Mouse (Mus musculus) liver, embryonic 14.5 days (tissue): Measurements from ENCODE around the gene Fam71e2. TPM values are rescaled to one million over a fixed set of nuclear protein-coding genes. Genes with fewer than 3 reads are reported as not detected.

ENCODE experiments used
- ATAC-seq: fragments of 200-750 bp; cut with Nextera tagmentation; 2 replicates; pipeline ENCODE4 v1.8.0; 2017; ENCODE audit warnings: moderate number of reproducible peaks, mild to moderate bottlenecking, moderate library complexity; ENCODE audit not compliant: insufficient read depth
- DNase-seq, 3 experiments: peaks; one replicate each; pipeline ENCODE4 v3.0.0-alpha.2; 2012 to 2013; ENCODE audit warnings: low read depth in 3 of 3, low spot score in 3 of 3
- H3K27ac ChIP-seq: fragments of 300-500 bp; sonication (generic); 2 replicates; pipeline ENCODE4 v1.5.1; 2014; ENCODE audit warnings: moderate library complexity, mild to moderate bottlenecking, control low read depth, inconsistent platforms
- H3K27me3 ChIP-seq: fragments of 300-500 bp; sonication (generic); 2 replicates; pipeline ENCODE4 v1.6.1; 2014; ENCODE audit warnings: mild to moderate bottlenecking, low read length, moderate library complexity; ENCODE audit not compliant: control insufficient read depth, insufficient read depth
- H3K36me3 ChIP-seq: fragments of 300-500 bp; sonication (generic); replicated peaks from 2 replicates; pipeline ENCODE4 v1.6.1; 2014; ENCODE audit warnings: low read depth; ENCODE audit not compliant: control insufficient read depth, insufficient read depth
- H3K4me1 ChIP-seq, 2 experiments: fragments of 200-500 bp in 1 of 2; fragments of 300-500 bp in 1 of 2; sonication (generic) in 1 of 2; replicated peaks; 2 replicates each; pipeline ENCODE4 v1.6.1; 2012 to 2014; ENCODE audit warnings: antibody characterized with exemption in 1 of 2, inconsistent platforms in 1 of 2, low read length in 1 of 2; ENCODE audit not compliant: control insufficient read depth in 2 of 2, insufficient read depth in 2 of 2
- H3K4me2 ChIP-seq: fragments of 300-500 bp; sonication (generic); 2 replicates; pipeline ENCODE4 v1.6.1; 2014; ENCODE audit warnings: low read depth, mild to moderate bottlenecking, control low read depth, moderate library complexity
- H3K4me3 ChIP-seq, 2 experiments: fragments of 200-500 bp in 1 of 2; fragments of 300-500 bp in 1 of 2; sonication (generic) in 1 of 2; 2 replicates each; pipeline ENCODE4 v1.5.1; 2012 to 2014; ENCODE audit warnings: low read depth in 2 of 2, low read length in 2 of 2, mild to moderate bottlenecking in 2 of 2, control low read depth in 1 of 2, inconsistent platforms in 1 of 2, moderate library complexity in 1 of 2; ENCODE audit not compliant: insufficient read depth in 1 of 2
- H3K9ac ChIP-seq: fragments of 300-500 bp; sonication (generic); replicated peaks from 2 replicates; pipeline ENCODE4 v1.6.1; 2014; ENCODE audit warnings: mild to moderate bottlenecking, control low read depth, moderate library complexity
- H3K9me3 ChIP-seq: fragments of 300-500 bp; sonication (generic); 2 replicates; pipeline ENCODE4 v1.6.1; 2016; ENCODE audit warnings: low read length, mixed read lengths; ENCODE audit not compliant: control insufficient read depth
- CTCF ChIP-seq: IDR thresholded peaks from 2 replicates; pipeline ENCODE4 v1.5.1; 2016; ENCODE audit warnings: antibody characterized with exemption, low read depth, control low read depth
- EP300 ChIP-seq: IDR thresholded peaks from 2 replicates; pipeline ENCODE4 v1.6.1; 2016; ENCODE audit warnings: antibody characterized with exemption, low read depth
- WGBS: fragments of 180-500 bp; shearing (Covaris S2); extraction: QIAGEN DNeasy Blood & Tissue Kit; methylation state at CpG from one replicate; pipeline ENCODE4 v1.1.7; 2014; ENCODE audit not compliant: insufficient replicate concordance; 5-methylcytosine and 5-hydroxymethylcytosine counted together
- polyA plus RNA-seq, 2 experiments: library from polyadenylated mRNA; depleted of rRNA in 1 of 2; stranded (reverse) in 1 of 2; unstranded in 1 of 2; fragments of >200 nt; fragmentation: Nextera tagmentation in 1 of 2; extraction: Ambion mirVana in 1 of 2; gene quantifications; 2 replicates each; pipeline versions ENCODE4 v1.2.1 to v1.2.3; 2012 to 2014

Gene Fam71e2
- polyA plus RNA-seq, 2 experiments: not detected

DNA sequence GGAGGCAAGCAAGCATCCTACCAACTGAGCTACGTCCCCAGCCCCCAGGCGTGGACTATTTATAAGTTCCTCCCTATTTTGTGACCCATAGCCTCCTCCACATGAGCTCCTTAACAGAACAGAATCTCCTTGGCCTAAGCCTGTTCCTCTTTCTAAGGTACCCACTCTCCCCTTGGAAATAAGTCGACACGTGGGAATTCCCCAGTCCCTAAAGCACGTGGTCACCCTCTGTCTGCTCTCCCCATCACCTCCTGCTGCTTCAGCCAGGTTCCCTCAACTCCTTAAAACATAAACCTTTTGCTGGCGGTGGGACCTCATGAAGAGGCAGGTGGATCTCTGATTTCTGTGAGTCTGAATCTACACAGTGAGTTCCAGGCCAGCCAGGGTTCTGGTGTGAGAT is 54.1 kb downstream of the Fam71e2 start:
- H3K27me3 ChIP-seq: no peaks in the 10 kb centered on the region
- no peak for ATAC-seq
- no peak overlapping the region for H3K27ac ChIP-seq
- 0 out of 4 replicates have a peak, but pooled peaks cover 0 to 2% of the 10 kb centered on the region in 2 experiments for H3K4me1 ChIP-seq
- H3K4me2 ChIP-seq: no peak overlapping the region
- DNase-seq: no peak
- 55% methylated on average over 6 of the region's 6 CpGs for WGBS
- no peaks in the 10 kb centered on the region for H3K9me3 ChIP-seq
- H3K4me3 ChIP-seq: no peak overlapping the region
- no peak overlapping the region for H3K9ac ChIP-seq
- TF ChIP-seq CTCF: no peak
- TF ChIP-seq EP300: no peak
- H3K36me3 ChIP-seq: no peaks in the 10 kb centered on the region

DNA sequence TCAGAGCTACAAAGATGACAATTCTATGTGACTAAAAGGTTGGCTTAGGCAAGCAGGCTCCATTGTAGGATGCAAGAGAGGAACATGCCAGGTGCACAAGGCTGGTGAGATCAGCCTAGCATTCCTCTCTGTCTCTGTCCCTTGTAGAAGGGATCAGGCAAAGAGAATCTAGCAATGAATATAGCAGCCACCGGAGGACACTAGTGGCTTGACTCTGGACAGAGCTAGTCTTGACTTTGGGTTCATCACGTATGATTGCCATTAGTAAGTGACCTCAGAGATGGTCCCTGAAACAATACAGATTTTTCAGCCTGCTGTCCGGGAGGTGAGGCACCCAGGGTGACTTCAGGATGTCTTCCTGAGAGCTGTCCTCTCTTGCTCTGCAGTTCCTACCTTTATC is 58.5 kb downstream of the Fam71e2 start:
- Histone ChIP-seq H3K4me1 (no peaks in the 10 kb centered on the region), H3K36me3 (no peaks in the 10 kb centered on the region), H3K27me3 (no peaks in the 10 kb centered on the region), H3K4me2 (no peak overlapping the region), H3K4me3 (no peak overlapping the region), H3K27ac (no peak overlapping the region), H3K9ac (no peak overlapping the region), H3K9me3 (no peaks in the 10 kb centered on the region)
- ATAC-seq (no peak), DNase-seq (no peak)
- peak; percentile 39 for TF ChIP-seq CTCF
- no peak for TF ChIP-seq EP300
- 50% methylated on average over 3 of the region's 3 CpGs for WGBS

DNA sequence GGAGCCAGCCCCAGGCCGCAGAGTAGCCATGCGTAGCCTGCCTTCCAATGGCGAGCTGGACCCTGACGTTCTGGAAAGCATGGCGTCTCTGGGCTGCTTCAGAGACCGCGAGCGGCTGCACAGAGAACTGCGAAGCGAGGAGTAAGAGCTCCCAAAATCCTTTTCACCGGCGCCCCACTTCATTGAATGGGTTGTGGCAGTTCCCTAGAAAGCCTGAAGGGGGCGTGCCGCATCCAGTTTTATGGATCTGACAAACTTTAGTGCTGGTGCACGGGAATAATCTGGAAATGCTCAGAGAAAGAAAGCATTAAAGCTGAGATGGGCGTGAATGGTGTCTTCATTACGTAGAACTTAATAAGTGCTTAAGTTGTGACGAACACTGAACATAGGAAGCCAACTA is 66.0 kb downstream of the Fam71e2 start:
- Histone ChIP-seq H3K4me3 (no peak overlapping the region), H3K9me3 (no peaks in the 10 kb centered on the region), H3K27me3 (no peaks in the 10 kb centered on the region), H3K4me1 (no peaks in the 10 kb centered on the region), H3K27ac (no peak overlapping the region), H3K36me3 (no peaks in the 10 kb centered on the region), H3K9ac (no peak overlapping the region), H3K4me2 (no peak overlapping the region; the same call in 1 of the 2 replicates)
- WGBS: 32% methylated on average over 18 of the region's 18 CpGs
- TF ChIP-seq EP300: no peak
- TF ChIP-seq CTCF: peak; percentile 76
- ATAC-seq: no peak
- DNase-seq: peak in 2 of 3 experiments; percentile 16 to 33

Other genes with a start within 250 kb of the Fam71e2 start
Only the 30 nearest of the 31 such genes appear.
- 0.30 and 0.35 TPM in 2 replicates for gene Tnni3, start 247.1 kb downstream of the Fam71e2 start, polyA plus RNA-seq (2012; rRNA removed)
- gene Tnni3, start 247.1 kb downstream of the Fam71e2 start, polyA plus RNA-seq (2014; fragmentation: Nextera tagmentation; extraction: Ambion mirVana): 0.45 TPM in 1 of 2 replicates, not detected in the other
- gene Dnaaf3, start 238.8 kb downstream of the Fam71e2 start, polyA plus RNA-seq (2012; rRNA removed): 0.39 and 0.42 TPM in 2 replicates
- gene Dnaaf3, start 238.8 kb downstream of the Fam71e2 start, polyA plus RNA-seq (2014; fragmentation: Nextera tagmentation; extraction: Ambion mirVana): 0.09 TPM in 1 of 2 replicates, not detected in the other
- 0.15 and 0.22 TPM in 2 replicates for gene Syt5, start 223.8 kb downstream of the Fam71e2 start, polyA plus RNA-seq (2012; rRNA removed)
- 0.25 and 0.81 TPM in 2 replicates for gene Syt5, start 223.8 kb downstream of the Fam71e2 start, polyA plus RNA-seq (2014; fragmentation: Nextera tagmentation; extraction: Ambion mirVana)
- not detected in 2 replicates for gene Ptprh, start 167.3 kb downstream of the Fam71e2 start, polyA plus RNA-seq (2012; rRNA removed)
- not detected in 2 replicates for gene Ptprh, start 167.3 kb downstream of the Fam71e2 start, polyA plus RNA-seq (2014; fragmentation: Nextera tagmentation; extraction: Ambion mirVana)
- 36.4 and 51.0 TPM in 2 replicates for gene Tmem86b, start 139.9 kb downstream of the Fam71e2 start, polyA plus RNA-seq (2012; rRNA removed)
- gene Tmem86b, start 139.9 kb downstream of the Fam71e2 start, polyA plus RNA-seq (2014; fragmentation: Nextera tagmentation; extraction: Ambion mirVana): 30.5 and 32.9 TPM in 2 replicates
- gene Ppp6r1, start 112.3 kb downstream of the Fam71e2 start, polyA plus RNA-seq (2012; rRNA removed): 30.8 and 33.6 TPM in 2 replicates
- gene Ppp6r1, start 112.3 kb downstream of the Fam71e2 start, polyA plus RNA-seq (2014; fragmentation: Nextera tagmentation; extraction: Ambion mirVana): 4.3 and 5.1 TPM in 2 replicates
- 28.2 and 38.5 TPM in 2 replicates for gene Hspbp1, start 86.2 kb downstream of the Fam71e2 start, polyA plus RNA-seq (2012; rRNA removed)
- gene Hspbp1, start 86.2 kb downstream of the Fam71e2 start, polyA plus RNA-seq (2014; fragmentation: Nextera tagmentation; extraction: Ambion mirVana): 56.7 and 60.6 TPM in 2 replicates
- gene Brsk1, start 80.7 kb downstream of the Fam71e2 start, polyA plus RNA-seq (2012; rRNA removed): 0.39 and 0.54 TPM in 2 replicates
- gene Brsk1, start 80.7 kb downstream of the Fam71e2 start, polyA plus RNA-seq (2014; fragmentation: Nextera tagmentation; extraction: Ambion mirVana): not detected in 2 replicates
- gene Tmem150b, start 46.1 kb downstream of the Fam71e2 start, polyA plus RNA-seq (2012; rRNA removed): 0.31 TPM in 2 replicates
- gene Tmem150b, start 46.1 kb downstream of the Fam71e2 start, polyA plus RNA-seq (2014; fragmentation: Nextera tagmentation; extraction: Ambion mirVana): 0.18 TPM in 1 of 2 replicates, not detected in the other
- gene Kmt5c, start 31.2 kb downstream of the Fam71e2 start, polyA plus RNA-seq (2012; rRNA removed): 75.7 and 78.7 TPM in 2 replicates
- 37.8 and 44.7 TPM in 2 replicates for gene Kmt5c, start 31.2 kb downstream of the Fam71e2 start, polyA plus RNA-seq (2014; fragmentation: Nextera tagmentation; extraction: Ambion mirVana)
- gene Cox6b2, start 18.2 kb downstream of the Fam71e2 start, polyA plus RNA-seq (2012; rRNA removed): 111 and 119 TPM in 2 replicates
- gene Cox6b2, start 18.2 kb downstream of the Fam71e2 start, polyA plus RNA-seq (2014; fragmentation: Nextera tagmentation; extraction: Ambion mirVana): 81.9 and 88.1 TPM in 2 replicates
- 0.03 and 0.09 TPM in 2 replicates for gene Il11, start 11.6 kb upstream of the Fam71e2 start, polyA plus RNA-seq (2012; rRNA removed)
- not detected in 2 replicates for gene Il11, start 11.6 kb upstream of the Fam71e2 start, polyA plus RNA-seq (2014; fragmentation: Nextera tagmentation; extraction: Ambion mirVana)
- gene Tmem190, start 11.6 kb upstream of the Fam71e2 start, polyA plus RNA-seq (2012; rRNA removed): not detected in 2 replicates
- gene Tmem190, start 11.6 kb upstream of the Fam71e2 start, polyA plus RNA-seq (2014; fragmentation: Nextera tagmentation; extraction: Ambion mirVana): not detected in 2 replicates
- 7.5 and 8.2 TPM in 2 replicates for gene Tmem238, start 18.4 kb upstream of the Fam71e2 start, polyA plus RNA-seq (2012; rRNA removed)
- gene Tmem238, start 18.4 kb upstream of the Fam71e2 start, polyA plus RNA-seq (2014; fragmentation: Nextera tagmentation; extraction: Ambion mirVana): 5.4 and 5.8 TPM in 2 replicates
- 237 and 307 TPM in 2 replicates for gene Rpl28, start 21.6 kb upstream of the Fam71e2 start, polyA plus RNA-seq (2012; rRNA removed)
- 185 and 186 TPM in 2 replicates for gene Rpl28, start 21.6 kb upstream of the Fam71e2 start, polyA plus RNA-seq (2014; fragmentation: Nextera tagmentation; extraction: Ambion mirVana)
- gene Ube2s, start 41.3 kb upstream of the Fam71e2 start, polyA plus RNA-seq (2012; rRNA removed): 186 and 265 TPM in 2 replicates
- gene Ube2s, start 41.3 kb upstream of the Fam71e2 start, polyA plus RNA-seq (2014; fragmentation: Nextera tagmentation; extraction: Ambion mirVana): 295 and 316 TPM in 2 replicates
- gene Shisa7, start 73.4 kb upstream of the Fam71e2 start, polyA plus RNA-seq (2012; rRNA removed): 0.01 and 0.14 TPM in 2 replicates
- gene Shisa7, start 73.4 kb upstream of the Fam71e2 start, polyA plus RNA-seq (2014; fragmentation: Nextera tagmentation; extraction: Ambion mirVana): not detected in 2 replicates
- 1.6 and 2.4 TPM in 2 replicates for gene Isoc2b, start 99.0 kb upstream of the Fam71e2 start, polyA plus RNA-seq (2012; rRNA removed)
- gene Isoc2b, start 99.0 kb upstream of the Fam71e2 start, polyA plus RNA-seq (2014; fragmentation: Nextera tagmentation; extraction: Ambion mirVana): 2.8 and 3.8 TPM in 2 replicates
- 6.6 and 6.7 TPM in 2 replicates for gene Isoc2a, start 105.9 kb upstream of the Fam71e2 start, polyA plus RNA-seq (2012; rRNA removed)
- gene Isoc2a, start 105.9 kb upstream of the Fam71e2 start, polyA plus RNA-seq (2014; fragmentation: Nextera tagmentation; extraction: Ambion mirVana): 0.56 and 0.86 TPM in 2 replicates
- 0.02 TPM in 1 of 2 replicates, not detected in the other for gene Gm36210, start 135.2 kb upstream of the Fam71e2 start, polyA plus RNA-seq (2012; rRNA removed)
- gene Gm36210, start 135.2 kb upstream of the Fam71e2 start, polyA plus RNA-seq (2014; fragmentation: Nextera tagmentation; extraction: Ambion mirVana): not detected in 2 replicates
- 2.9 and 3.7 TPM in 2 replicates for gene Zfp628, start 143.9 kb upstream of the Fam71e2 start, polyA plus RNA-seq (2012; rRNA removed)
- 1.5 and 1.6 TPM in 2 replicates for gene Zfp628, start 143.9 kb upstream of the Fam71e2 start, polyA plus RNA-seq (2014; fragmentation: Nextera tagmentation; extraction: Ambion mirVana)
- gene Nat14, start 150.7 kb upstream of the Fam71e2 start, polyA plus RNA-seq (2012; rRNA removed): 0.38 and 0.39 TPM in 2 replicates
- gene Nat14, start 150.7 kb upstream of the Fam71e2 start, polyA plus RNA-seq (2014; fragmentation: Nextera tagmentation; extraction: Ambion mirVana): 0.10 and 0.11 TPM in 2 replicates
- 0.12 and 0.14 TPM in 2 replicates for gene Ssc5d, start 154.5 kb upstream of the Fam71e2 start, polyA plus RNA-seq (2012; rRNA removed)
- gene Ssc5d, start 154.5 kb upstream of the Fam71e2 start, polyA plus RNA-seq (2014; fragmentation: Nextera tagmentation; extraction: Ambion mirVana): 0.03 and 0.09 TPM in 2 replicates
- gene Sbk2, start 193.1 kb upstream of the Fam71e2 start, polyA plus RNA-seq (2012; rRNA removed): 0.01 and 0.02 TPM in 2 replicates
- not detected in 2 replicates for gene Sbk2, start 193.1 kb upstream of the Fam71e2 start, polyA plus RNA-seq (2014; fragmentation: Nextera tagmentation; extraction: Ambion mirVana)
- gene Sbk3, start 199.9 kb upstream of the Fam71e2 start, polyA plus RNA-seq (2012; rRNA removed): not detected in 2 replicates
- gene Sbk3, start 199.9 kb upstream of the Fam71e2 start, polyA plus RNA-seq (2014; fragmentation: Nextera tagmentation; extraction: Ambion mirVana): not detected in 2 replicates
- 6.7 and 11.2 TPM in 2 replicates for gene Zfp579, start 224.9 kb upstream of the Fam71e2 start, polyA plus RNA-seq (2012; rRNA removed)
- 2.8 and 4.0 TPM in 2 replicates for gene Zfp579, start 224.9 kb upstream of the Fam71e2 start, polyA plus RNA-seq (2014; fragmentation: Nextera tagmentation; extraction: Ambion mirVana)
- 9.1 and 9.5 TPM in 2 replicates for gene Zfp524, start 243.1 kb upstream of the Fam71e2 start, polyA plus RNA-seq (2012; rRNA removed)
- gene Zfp524, start 243.1 kb upstream of the Fam71e2 start, polyA plus RNA-seq (2014; fragmentation: Nextera tagmentation; extraction: Ambion mirVana): 8.9 TPM in 2 replicates
- 12.1 and 14.1 TPM in 2 replicates for gene Fiz1, start 243.4 kb upstream of the Fam71e2 start, polyA plus RNA-seq (2012; rRNA removed)
- 10.7 and 13.2 TPM in 2 replicates for gene Fiz1, start 243.4 kb upstream of the Fam71e2 start, polyA plus RNA-seq (2014; fragmentation: Nextera tagmentation; extraction: Ambion mirVana)
- 0.03 and 0.10 TPM in 2 replicates for gene Gm44973, start 244.2 kb upstream of the Fam71e2 start, polyA plus RNA-seq (2012; rRNA removed)
- gene Gm44973, start 244.2 kb upstream of the Fam71e2 start, polyA plus RNA-seq (2014; fragmentation: Nextera tagmentation; extraction: Ambion mirVana): 1.6 and 1.9 TPM in 2 replicates
- 6.4 and 7.6 TPM in 2 replicates for gene Zfp865, start 249.1 kb upstream of the Fam71e2 start, polyA plus RNA-seq (2012; rRNA removed)
- gene Zfp865, start 249.1 kb upstream of the Fam71e2 start, polyA plus RNA-seq (2014; fragmentation: Nextera tagmentation; extraction: Ambion mirVana): 0.98 and 1.0 TPM in 2 replicates